Mouse (Mus musculus): Measurements from ENCODE around the gene Tbxa2r.
A peak's percentile ranks its signal among the peaks of the same experiment; 100 is the strongest.

Tbxa2r gene

DNA sequence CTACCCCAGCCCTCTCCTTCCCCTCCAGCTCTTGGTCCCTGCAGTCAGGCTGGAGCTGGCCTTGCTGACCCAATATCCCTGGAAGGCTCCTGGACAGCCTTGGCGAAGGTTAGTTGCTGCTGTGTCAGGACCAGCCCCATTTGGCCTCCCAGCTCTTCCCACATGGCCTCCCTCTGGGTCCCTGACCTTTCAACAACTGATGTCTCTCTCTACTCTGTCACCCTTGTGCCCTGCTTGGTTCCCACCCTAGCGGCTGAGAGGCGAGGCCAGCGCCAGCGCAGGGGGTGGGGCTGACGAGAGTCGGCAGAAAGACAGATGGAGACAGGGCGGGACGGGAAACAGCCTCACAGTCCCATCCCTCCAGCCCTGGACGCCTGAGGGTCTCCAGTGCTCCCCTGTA lies at the start of gene Tbxa2r:
Tbxa2r (plus strand) TSS at position 346 of the 400 bp plus-strand sequence.
- peak in 1 of 2 experiments; percentile 50 for DNase-seq (ENCODE audit: low spot score in 2 of 2)

DNA sequence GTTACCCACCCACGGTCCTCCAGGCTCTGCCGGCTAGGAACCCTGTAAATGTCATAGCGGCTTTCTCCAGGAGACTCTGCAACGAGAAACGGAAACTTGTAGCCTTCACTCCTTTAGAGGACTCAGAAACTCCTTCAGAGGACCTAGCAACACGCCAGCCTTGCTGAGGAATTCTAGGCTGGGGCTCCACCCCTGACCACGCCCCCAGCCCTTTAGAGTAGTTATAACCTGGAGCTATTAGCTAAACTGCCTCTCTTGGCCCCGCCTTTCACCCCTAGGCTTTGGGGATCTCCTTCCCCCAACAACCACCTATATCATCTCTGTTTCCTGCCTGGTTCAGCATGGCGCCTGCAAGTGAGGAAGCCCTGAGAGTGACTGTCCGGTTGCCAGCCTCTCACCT lies 49.0 kb upstream of the Tbxa2r start:
- no peak for DNase-seq (ENCODE audit: low spot score in 2 of 2)

DNA sequence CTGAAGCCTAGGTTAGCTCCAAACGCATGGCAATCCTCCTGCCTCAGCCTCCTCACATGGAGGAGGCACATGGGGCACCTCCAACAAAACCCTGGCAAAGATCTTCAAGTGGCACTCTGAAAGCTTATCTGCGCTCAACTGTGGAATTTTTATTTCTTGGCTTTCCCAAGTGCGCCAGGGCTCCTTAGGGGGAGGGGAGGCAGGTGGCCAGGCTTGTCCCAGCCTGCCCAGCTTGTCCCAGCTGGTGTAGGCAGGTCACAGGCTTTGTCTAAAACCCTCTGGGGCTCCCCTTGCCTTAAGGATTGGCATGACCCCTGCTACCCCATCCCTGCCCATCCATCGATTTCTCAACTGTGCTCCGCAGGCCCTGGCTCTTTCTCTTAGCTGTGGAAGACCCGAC lies 44.3 kb upstream of the Tbxa2r start:
- no peak for DNase-seq (ENCODE audit: low spot score in 2 of 2)

DNA sequence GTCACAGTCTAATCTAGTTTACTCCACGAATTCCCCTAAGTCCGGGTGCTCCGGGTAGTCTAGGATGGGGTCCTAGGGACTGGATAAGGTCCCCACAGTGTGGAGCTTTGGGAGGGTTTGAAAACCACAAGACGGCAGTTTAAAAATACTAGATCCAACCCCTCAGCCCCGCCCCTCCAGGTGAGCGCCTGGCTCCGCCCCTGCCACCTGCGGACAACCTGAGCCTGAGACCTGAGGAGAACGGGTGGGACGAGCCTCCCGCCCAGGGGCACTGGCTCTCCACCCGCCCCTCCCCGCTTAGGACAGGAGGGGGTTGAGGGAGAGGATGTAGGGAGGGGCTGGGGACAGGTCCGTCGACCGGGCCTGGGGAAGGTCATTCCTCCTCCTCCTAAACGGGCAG lies 43.8 kb upstream of the Tbxa2r start:
- no peak for DNase-seq (ENCODE audit: low spot score in 2 of 2)

DNA sequence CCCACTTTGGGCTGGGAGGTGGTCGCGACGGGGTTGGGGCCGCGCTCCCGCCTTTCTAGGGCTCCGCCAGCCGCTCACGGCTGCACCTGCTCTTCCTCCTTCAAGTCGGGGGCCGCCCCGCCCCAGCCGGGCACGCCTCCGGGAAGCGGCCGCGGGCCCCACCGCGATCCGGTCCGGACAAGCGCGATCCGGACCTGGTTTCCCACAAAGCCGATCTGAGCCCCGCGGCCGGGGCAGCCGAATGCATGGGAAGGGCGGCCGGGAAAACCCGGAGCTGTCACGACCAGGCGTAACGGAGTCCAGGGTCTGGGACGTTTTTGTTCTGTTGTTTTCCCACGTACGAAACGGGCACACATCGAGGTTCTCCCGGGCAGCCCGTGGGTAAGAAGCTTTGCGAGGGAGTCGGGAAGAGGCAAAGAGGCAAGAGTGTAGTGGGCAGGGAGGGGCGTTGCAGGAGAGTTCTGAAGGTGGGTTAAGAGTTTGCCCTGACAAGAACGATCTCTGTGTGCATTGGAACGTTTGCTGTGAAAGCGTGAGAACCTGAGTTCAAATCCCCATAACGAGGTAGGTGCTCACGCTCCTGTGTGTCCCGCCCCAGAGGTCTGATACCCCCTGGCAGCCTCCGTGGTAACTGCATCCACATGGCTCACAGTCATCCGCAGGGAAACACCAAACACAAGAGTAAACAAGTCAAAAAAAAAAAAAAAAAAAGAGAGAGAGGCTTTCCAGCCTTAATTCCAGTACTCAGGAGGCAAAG lies 42.7 kb upstream of the Tbxa2r start:
- DNase-seq (ENCODE audit: low spot score in 2 of 2), result peak; percentile 91 to 92

DNA sequence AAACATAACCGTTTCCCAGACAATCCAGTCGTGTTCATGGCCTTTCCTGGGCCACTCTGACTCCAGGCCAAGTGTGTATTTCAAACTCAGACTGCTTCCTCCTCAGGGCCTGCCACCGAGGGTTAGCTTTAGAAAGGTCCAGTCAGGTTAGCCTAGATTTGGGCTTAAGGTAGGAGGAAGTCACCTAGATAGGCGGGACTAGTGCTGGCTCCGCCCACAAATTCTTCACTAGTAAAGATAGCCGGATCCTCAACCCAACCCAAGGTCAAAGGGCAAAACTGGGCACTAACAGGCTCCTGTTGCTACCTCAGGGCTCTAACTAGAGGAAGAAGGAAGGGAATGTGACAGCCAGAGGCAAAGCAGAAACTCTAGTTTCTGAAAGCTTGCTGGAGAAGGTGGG lies 41.9 kb upstream of the Tbxa2r start:
- DNase-seq (ENCODE audit: low spot score in 2 of 2), result peak in 1 of 2 experiments; percentile 61

DNA sequence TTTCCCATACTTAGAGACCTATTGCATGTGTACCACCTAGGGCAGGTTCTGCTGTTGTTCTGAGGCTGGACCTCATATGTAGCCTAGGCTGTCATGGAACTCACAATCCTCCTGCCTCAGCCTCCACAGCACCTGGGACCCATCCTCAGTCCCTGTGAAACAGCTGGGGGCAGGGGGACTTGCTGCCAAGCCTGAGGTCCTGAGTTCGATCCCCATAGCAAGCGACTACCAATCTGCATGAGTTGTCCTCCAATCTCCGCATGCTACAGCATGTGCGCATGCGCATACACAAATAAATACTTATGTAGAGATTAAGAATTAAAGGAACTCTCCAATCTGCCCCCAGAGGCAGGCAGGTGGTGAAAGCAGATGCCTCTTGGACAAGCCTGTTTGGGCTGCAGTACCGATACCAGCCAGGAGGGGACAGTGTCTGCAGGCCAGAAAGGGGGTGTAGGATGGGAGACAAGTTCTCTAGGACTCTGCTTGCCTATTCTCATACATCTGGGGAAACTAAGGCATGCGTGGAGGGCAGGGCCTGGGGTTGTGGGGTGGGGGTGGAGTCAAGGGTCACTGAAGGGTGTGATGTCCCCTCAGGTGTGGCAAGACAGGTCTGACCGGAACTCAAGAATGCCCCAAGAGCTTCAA lies 40.9 kb upstream of the Tbxa2r start:
- peak in 1 of 2 experiments; percentile 52 for DNase-seq (ENCODE audit: low spot score in 2 of 2)

DNA sequence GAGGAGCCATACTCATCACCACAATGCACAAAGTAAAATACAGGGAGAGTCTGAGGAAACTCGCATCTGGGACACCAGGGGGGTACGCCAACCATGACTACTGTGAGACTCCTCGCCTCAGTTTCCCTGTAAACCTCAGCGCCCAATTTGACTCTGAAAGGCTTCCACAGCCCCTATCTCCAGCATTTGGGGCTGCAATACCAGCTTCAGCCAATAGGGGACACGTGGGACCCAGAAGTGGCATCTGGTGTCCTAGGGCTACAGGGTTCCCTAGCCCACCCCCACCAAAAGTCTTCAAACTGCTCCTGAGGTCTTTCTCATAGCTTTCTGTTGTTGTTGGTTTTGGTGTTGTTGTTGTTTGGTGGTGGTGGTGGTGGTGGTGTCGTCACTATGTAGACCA lies 39.9 kb upstream of the Tbxa2r start:
- no peak for DNase-seq (ENCODE audit: low spot score in 2 of 2)

DNA sequence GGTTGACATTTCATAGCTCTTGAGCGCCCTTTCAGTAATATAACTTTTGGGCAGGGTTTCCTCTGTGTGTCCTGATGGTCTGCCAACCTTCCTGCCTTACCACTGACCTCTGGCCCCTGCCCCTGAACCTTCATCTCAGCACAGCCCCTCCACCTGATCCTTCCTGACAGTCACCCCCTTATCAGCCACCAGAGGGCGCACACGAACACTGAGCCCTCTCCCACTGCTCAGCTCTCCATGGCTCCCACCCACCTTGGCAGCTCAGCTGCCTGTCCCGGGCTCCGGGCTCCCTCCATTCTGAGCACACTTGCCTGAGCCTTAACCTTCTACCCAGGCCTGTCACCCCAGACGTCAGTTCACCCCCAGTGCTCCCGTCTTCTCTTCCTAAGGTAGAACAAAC lies 39.3 kb upstream of the Tbxa2r start:
- peak in 1 of 2 experiments; percentile 60 for DNase-seq (ENCODE audit: low spot score in 2 of 2)

DNA sequence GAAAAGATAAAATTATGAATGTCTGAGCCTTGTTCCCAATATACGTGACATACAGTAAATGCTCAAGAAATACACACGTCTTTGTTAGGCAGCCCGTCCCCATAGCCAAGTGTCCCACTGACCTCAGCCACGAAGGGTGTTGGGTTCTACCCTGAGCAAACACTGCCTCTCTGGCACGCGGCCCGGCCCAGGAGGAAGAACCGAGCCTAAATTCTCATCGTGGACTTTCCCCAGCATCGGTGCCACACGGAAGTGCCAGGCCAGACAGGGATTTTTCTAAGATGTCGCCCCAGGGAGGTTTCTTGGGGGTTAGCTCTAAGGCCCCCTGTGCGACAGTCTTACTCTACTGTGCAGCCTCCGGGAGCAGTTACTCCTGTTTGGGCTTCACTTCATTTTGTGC lies 38.7 kb upstream of the Tbxa2r start:
- peak; percentile 64 to 74 for DNase-seq (ENCODE audit: low spot score in 2 of 2)

DNA sequence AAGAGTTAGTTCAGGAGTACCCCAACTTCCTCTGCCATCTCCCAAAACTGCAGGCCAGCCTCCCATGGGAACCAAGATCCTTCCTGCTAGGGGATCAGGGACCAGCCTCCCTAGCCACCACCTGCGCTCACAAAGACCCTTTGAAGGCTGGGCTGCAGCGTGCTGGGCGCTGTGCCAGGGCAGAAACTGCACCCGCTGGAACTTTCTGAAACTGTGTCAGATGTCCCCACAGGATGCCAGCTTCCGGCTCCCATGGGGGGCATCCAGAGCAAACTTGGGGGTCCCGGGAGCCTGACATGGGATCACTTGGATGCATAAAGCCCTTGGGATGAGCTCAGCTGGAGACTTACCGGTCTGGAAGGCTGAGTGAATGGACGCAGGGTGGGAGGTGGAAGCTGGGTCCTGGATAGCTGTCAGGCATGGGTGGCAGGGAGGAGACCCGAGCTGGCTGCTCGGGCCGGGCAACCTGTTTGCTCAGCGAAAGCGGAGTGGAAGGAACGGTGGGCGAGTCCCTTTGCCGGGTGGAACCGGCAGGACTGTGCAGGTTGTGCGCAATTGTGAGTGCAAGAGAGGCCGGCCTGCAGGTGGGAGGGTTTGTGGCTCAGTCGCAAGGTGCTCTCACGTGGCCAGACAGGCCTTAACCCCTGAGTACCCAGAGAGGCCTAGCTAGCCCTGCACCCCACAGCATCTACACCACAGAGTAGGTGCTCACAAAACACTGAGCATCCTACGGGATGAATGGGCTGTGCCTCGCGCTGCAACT lies 37.7 kb upstream of the Tbxa2r start:
- peak; percentile 69 to 70 for DNase-seq (ENCODE audit: low spot score in 2 of 2)

DNA sequence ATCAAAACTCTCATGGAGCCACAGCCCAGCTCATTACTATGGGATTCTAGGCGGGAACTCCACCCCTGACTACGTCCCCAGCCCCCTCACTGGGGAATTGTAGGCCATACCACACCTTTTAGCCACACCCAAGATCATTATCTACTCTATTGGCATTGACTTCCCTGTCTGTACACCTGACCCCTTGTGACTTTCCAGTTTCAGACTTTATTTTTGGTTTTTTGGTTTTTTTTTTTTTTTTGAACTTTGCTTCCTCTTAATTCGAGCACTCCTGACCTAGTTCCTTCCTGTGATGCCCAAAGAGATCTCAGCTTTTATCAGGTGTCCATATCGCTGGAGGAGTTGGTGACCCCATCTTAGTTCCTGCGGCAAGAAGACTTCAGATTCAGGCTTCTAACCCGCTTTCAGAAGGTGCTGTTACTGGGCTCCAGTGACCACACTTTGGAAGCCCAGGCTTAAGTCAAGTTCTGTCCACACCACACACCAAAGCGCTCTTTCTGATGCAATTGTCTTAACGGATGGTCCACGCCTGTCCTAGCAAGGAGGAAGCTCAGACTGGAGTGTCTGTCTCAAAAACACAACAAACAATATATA lies 36.9 kb upstream of the Tbxa2r start, which contains the start of gene Tjp3:
Tjp3 (minus strand) TSS at position 71 of the 594 bp plus-strand sequence.
- no peak for DNase-seq (ENCODE audit: low spot score in 2 of 2)

DNA sequence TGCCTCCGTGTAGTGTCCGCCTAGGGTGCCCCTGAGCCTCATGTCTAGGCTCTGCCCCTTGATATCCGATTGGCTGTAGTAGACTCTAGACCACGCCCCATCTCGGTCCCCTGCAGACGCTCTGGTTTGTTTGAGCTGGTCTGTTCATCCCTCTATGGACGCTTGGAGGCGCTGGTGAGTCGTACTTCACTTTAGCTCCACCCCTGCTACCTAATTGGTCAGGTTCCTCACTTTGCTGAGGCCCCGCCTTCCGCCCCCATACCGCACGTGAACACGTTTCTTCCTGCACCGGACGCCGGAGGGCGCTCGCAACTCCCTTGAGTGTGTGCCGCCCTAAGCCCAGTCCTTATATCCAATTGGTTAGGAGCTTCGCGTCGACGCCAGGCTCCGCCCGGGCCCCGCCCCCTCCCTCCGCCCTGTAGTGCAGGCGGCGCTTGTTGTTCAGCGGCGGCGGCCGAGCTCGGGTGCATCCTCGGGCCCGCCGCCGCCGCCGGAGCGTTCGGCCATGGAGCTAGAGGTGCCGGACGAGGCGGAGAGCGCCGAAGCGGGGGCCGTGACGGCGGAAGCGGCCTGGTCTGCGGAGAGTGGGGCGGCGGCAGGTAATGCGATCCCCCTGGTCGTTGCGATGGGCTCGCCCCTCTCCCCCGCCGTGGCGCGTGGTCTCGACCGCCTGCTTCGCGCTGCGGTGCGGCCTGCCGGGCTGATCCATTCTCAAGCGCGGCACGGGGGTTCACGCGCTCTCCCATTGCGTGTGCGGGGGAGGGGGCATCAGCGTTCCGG lies 35.8 kb upstream of the Tbxa2r start, which contains the start of gene Pip5k1c:
Pip5k1c (plus strand) TSS at position 410 of the 780 bp plus-strand sequence.
- peak; percentile 99 for DNase-seq (ENCODE audit: low spot score in 2 of 2)

DNA sequence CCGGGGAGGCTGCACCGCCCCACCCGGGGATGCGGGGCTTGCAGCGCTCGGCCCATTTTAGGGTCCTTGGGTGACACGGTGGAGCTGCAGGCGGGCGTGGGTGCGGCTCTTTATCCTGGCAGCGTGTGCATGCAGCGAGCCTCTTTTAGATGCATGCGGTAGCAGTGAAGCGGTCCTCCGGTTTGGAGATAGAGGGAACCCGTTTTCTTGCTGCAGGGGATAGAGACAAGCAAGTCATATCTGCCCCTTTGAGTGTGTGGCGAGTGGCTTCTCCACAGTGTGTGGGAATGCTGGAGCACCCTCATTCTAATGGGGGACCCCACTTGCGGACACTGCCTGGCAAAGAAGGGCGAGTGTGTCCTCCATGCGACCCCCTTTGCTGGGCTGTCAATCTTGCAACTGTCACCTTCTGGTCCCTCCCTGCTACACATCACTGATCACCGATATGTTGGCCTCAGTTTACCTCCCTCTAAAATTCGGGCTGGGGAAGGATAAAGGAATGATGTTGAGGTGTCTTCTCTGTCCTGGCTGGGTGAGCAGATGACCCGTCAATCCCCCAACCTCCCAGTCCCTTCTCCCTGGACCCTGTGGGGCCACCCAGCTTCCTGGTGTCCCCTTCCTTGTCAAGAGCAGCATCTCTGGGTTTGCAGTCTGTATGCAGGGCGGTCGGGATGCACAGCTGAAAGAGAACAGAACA lies 35.0 kb upstream of the Tbxa2r start:
- DNase-seq (ENCODE audit: low spot score in 2 of 2), result no peak

DNA sequence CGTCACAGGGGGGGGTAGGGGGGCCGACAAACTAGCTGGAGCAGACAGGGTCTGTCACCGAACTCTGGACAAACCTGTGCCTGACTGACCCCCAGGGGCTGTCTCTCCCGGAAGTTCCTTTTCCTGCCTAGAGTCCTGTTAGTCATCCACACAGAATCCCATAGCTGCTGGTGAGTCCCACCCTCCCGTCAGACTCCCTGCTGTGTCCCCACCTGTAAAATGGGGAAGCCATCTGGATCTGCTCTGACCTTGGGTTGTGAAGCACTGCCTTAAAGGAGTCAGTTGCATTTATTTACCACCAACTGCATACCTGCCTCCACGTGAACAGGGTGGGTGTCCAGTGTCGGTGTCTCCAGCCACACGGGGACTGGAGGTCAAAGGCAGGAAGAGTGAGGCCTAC lies 34.1 kb upstream of the Tbxa2r start:
- DNase-seq (ENCODE audit: low spot score in 2 of 2), result no peak

DNA sequence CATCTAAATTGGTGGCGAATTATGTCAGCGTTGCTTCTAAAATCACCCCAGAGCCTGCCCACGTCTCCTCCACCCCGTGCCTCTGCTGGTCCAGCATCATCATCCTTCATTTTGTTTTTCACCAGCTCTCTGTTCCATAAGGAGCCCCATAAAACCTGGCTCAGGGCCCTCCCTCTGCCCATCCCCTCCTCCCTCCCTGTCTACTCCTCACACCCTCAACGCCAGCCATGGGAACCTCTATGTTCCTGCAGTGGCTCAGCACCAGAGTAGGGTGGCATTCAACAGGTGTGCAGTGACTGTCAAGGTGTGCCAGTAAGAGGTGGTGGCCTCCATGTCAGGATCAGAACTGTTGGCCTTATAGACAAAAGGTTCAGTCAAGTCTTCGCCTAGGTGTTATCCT lies 33.3 kb upstream of the Tbxa2r start:
- DNase-seq (ENCODE audit: low spot score in 2 of 2), result no peak

DNA sequence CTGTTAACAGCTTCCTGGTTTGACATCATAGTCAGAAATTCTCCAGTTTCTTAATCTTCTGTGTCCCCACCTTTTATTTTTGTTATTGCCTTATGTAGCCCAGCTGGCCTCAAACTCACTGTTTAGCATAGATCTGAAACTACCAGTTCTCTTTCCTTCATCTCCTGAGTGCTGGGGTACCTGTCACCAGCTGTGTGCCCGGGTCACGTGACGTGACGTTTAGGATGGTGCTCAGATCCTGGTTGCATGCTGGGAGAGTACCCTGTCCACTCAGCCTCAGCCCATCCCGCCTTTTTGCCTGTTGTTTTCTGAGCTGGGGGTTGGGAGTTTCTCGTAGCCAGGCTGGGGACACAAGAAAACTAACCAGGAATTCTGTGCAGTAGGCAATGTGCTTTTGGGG lies 31.3 kb upstream of the Tbxa2r start:
- no peak for DNase-seq (ENCODE audit: low spot score in 2 of 2)

DNA sequence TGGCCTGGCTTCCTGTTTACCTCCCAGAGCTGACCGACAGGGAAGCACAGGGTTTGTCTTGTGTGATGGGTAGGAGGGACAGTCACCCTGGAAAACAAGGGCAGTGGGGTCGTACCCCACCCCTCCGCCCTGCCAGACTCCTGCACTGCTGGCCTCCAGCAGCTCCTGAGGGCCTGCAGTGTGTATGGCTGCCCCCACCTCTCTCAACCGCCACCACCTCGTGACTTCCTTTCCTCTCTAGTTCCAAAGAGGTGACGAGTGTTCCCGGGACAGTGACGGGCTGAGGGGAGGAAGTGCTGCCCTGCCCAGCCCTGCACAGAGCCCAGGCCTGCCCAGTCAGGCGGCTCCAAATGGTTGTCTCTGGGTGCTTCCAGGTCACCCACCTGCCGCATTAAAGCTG lies 30.7 kb upstream of the Tbxa2r start:
- no peak for DNase-seq (ENCODE audit: low spot score in 2 of 2)

DNA sequence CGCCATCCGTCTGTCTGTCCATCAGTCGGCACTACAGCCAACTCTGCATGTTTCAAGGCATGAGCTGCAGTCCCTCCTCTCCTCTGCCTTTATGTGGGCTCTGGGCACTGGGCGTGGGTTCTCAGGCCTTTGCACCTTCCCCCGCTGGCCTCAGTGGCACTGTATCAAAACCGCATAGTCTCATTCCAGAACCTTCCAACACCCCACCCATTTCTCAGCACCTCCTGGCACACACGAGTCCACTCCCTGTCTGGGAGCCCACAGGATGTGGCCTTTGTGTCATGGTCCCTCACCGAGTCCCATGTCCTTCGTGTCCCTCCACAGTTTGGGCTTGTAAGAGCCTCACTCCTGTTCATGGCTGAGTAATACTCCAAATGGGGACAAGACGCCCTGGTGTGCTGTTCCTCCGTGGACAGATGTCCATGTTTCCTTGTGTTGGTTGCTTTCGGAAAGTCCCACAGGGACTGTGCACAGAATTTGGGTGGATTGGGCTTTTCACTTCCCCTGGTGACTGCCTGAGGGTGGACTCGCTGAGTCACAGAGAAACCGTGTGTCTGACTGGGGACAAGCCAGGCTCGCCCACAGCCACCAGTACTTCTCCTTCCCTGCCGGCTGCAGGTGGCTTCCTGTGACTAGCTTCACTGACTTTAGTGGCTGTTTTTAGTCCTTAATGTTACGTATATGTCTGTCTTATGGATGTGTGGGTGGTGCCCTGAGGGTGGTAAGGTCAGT lies 30.0 kb upstream of the Tbxa2r start:
- DNase-seq (ENCODE audit: low spot score in 2 of 2), result no peak
